Mouse (Mus musculus) heart, postnatal 0 days (tissue): ENCODE results near the gene Gtf3c3.

Experiments used
- CTCF ChIP-seq: IDR thresholded peaks from 2 replicates; pipeline ENCODE4 v1.5.1; 2016; ENCODE audit warnings: antibody characterized with exemption, control low read depth, low read depth
- EP300 ChIP-seq: IDR thresholded peaks from 2 replicates; pipeline ENCODE4 v1.6.1; 2016; ENCODE audit warnings: antibody characterized with exemption, low read depth

GRCm38 (mm10) chr1:54355485-54355884 lies 83.3 kb downstream of the Gtf3c3 start:
- TF ChIP-seq CTCF = no peak
- TF ChIP-seq EP300 = no peak
